Mouse (Mus musculus) MEL (cell line): ENCODE measurements around the gene Capn12. TPM values are rescaled to one million over a fixed set of nuclear protein-coding genes. Genes with fewer than 3 reads are reported as not detected.

ENCODE experiments used
- DNase-seq: peaks from one replicate; pipeline ENCODE4 v3.0.0; 2011; ENCODE audit warnings: low read depth, low spot score
- H3K27ac ChIP-seq: 2 replicates; pipeline ENCODE4 v1.5.1; 2012; ENCODE audit warnings: low read depth, mild to moderate bottlenecking, control low read depth, low read length, moderate library complexity; ENCODE audit not compliant: control insufficient read depth
- H3K27me3 ChIP-seq, 2 experiments: fragments of 150-350 bp in 1 of 2; sonication (generic) in 1 of 2; 2 replicates each; pipeline ENCODE4 v1.6.1; 2012; ENCODE audit warnings: low read length in 2 of 2, mild to moderate bottlenecking in 2 of 2, improper control_type of control experiment in 1 of 2, moderate library complexity in 1 of 2; ENCODE audit not compliant: insufficient read depth in 2 of 2, control insufficient read depth in 1 of 2
- H3K36me3 ChIP-seq, 2 experiments: 2 replicates each; pipeline ENCODE4 v1.6.1; 2012 to 2014; ENCODE audit warnings: low read length in 2 of 2, improper control_type of control experiment in 1 of 2, inconsistent platforms in 1 of 2, mild to moderate bottlenecking in 1 of 2; ENCODE audit not compliant: insufficient read depth in 2 of 2, control insufficient read depth in 1 of 2
- H3K4me1 ChIP-seq, 2 experiments: fragments of 150-350 bp in 1 of 2; sonication (generic) in 1 of 2; 2 replicates each; pipeline ENCODE4 v1.6.1; 2012; ENCODE audit warnings: low read length in 2 of 2, improper control_type of control experiment in 1 of 2, mild to moderate bottlenecking in 1 of 2; ENCODE audit not compliant: insufficient read depth in 2 of 2, control insufficient read depth in 1 of 2
- H3K4me3 ChIP-seq, 2 experiments: fragments of 150-350 bp in 1 of 2; sonication (generic) in 1 of 2; 2 replicates each; pipeline ENCODE4 v1.5.1; 2012; ENCODE audit warnings: low read depth in 2 of 2, low read length in 2 of 2, mild to moderate bottlenecking in 2 of 2, moderate library complexity in 2 of 2, control low read depth in 1 of 2, improper control_type of control experiment in 1 of 2; ENCODE audit not compliant: control insufficient read depth in 1 of 2, insufficient read depth in 1 of 2
- H3K79me2 ChIP-seq: 2 replicates; pipeline ENCODE4 v1.6.1; 2012; ENCODE audit warnings: mild to moderate bottlenecking, low read length, moderate library complexity; ENCODE audit not compliant: control insufficient read depth, poor library complexity, insufficient read depth
- H3K9ac ChIP-seq: 2 replicates; pipeline ENCODE4 v1.6.1; 2012; ENCODE audit warnings: low read depth, mild to moderate bottlenecking, control low read depth, low read length, moderate library complexity; ENCODE audit not compliant: control insufficient read depth, poor library complexity, severe bottlenecking
- H3K9me3 ChIP-seq: fragments of 150-350 bp; sonication (generic); replicated peaks from 2 replicates; pipeline ENCODE4 v1.6.1; 2012; ENCODE audit warnings: mild to moderate bottlenecking, low read length, improper control_type of control experiment, moderate library complexity; ENCODE audit not compliant: insufficient read depth
- EP300 ChIP-seq, 2 experiments: IDR thresholded peaks; 2 replicates each; pipeline ENCODE4 v1.6.1; 2011; ENCODE audit warnings: improper control_type of control experiment in 2 of 2, low read length in 2 of 2, low read depth in 1 of 2, mild to moderate bottlenecking in 1 of 2
- ETS1 ChIP-seq: IDR thresholded peaks from 2 replicates; pipeline ENCODE4 v1.6.1; 2012; ENCODE audit warnings: low read depth, mild to moderate bottlenecking, inconsistent platforms, low read length, improper control_type of control experiment, moderate library complexity
- GATA1 ChIP-seq: IDR thresholded peaks from 2 replicates; pipeline ENCODE4 v1.6.1; 2011; ENCODE audit warnings: low read depth, low read length, improper control_type of control experiment
- MAFK ChIP-seq: IDR thresholded peaks from 2 replicates; pipeline ENCODE4 v1.6.1; 2011; ENCODE audit warnings: low read depth, mild to moderate bottlenecking, low read length, improper control_type of control experiment, borderline replicate concordance
- MAZ ChIP-seq: IDR thresholded peaks from 2 replicates; pipeline ENCODE4 v1.6.1; 2012; ENCODE audit warnings: low read depth, mild to moderate bottlenecking, inconsistent platforms, low read length, improper control_type of control experiment
- MYB ChIP-seq: IDR thresholded peaks from 2 replicates; pipeline ENCODE4 v1.6.1; 2011; ENCODE audit warnings: mild to moderate bottlenecking, low read depth, low read length, improper control_type of control experiment
- NELFE ChIP-seq: IDR thresholded peaks from 2 replicates; pipeline ENCODE4 v1.6.1; 2011; ENCODE audit warnings: low read depth, low read length, improper control_type of control experiment
- RAD21 ChIP-seq: IDR thresholded peaks from 2 replicates; pipeline ENCODE4 v1.6.1; 2011; ENCODE audit warnings: mild to moderate bottlenecking, low read depth, low read length, improper control_type of control experiment
- RCOR1 ChIP-seq: IDR thresholded peaks from 2 replicates; pipeline ENCODE4 v1.6.1; 2012; ENCODE audit warnings: low read depth, mild to moderate bottlenecking, inconsistent platforms, low read length, improper control_type of control experiment
- SIN3A ChIP-seq: IDR thresholded peaks from 2 replicates; pipeline ENCODE4 v1.6.1; 2012; ENCODE audit warnings: low read length, improper control_type of control experiment, inconsistent platforms
- TAL1 ChIP-seq: IDR thresholded peaks from 2 replicates; pipeline ENCODE4 v1.6.1; 2012; ENCODE audit warnings: mild to moderate bottlenecking, inconsistent platforms, low read length, moderate library complexity, mixed read lengths
- TBP ChIP-seq: IDR thresholded peaks from 2 replicates; pipeline ENCODE4 v1.8.0; 2011; ENCODE audit warnings: low read depth, low read length, improper control_type of control experiment
- USF1 ChIP-seq: IDR thresholded peaks from 2 replicates; pipeline ENCODE4 v1.6.1; 2014; ENCODE audit warnings: low read depth, mild to moderate bottlenecking, inconsistent platforms, low read length, improper control_type of control experiment, moderate library complexity
- USF2 ChIP-seq, 2 experiments: IDR thresholded peaks; 2 replicates each; pipeline ENCODE4 v1.6.1; 2011 to 2012; ENCODE audit warnings: improper control_type of control experiment in 2 of 2, low read length in 2 of 2, borderline replicate concordance in 1 of 2, inconsistent platforms in 1 of 2, low read depth in 1 of 2, mild to moderate bottlenecking in 1 of 2; ENCODE audit not compliant: insufficient read depth in 1 of 2
- ZC3H11A ChIP-seq: IDR thresholded peaks from 2 replicates; pipeline ENCODE4 v1.6.1; 2012; ENCODE audit warnings: low read depth, mild to moderate bottlenecking, inconsistent platforms, low read length, improper control_type of control experiment
- polyA plus RNA-seq, 2 experiments: library from polyadenylated mRNA; stranded (reverse) in 1 of 2; unstranded in 1 of 2; fragments of >175 nt in 1 of 2; fragments of >200 nt in 1 of 2; gene quantifications; 2 replicates each; pipeline versions ENCODE4 v1.2.1 to v1.2.4; 2012; ENCODE audit warnings: low replicate concordance in 2 of 2, low read depth in 1 of 2; ENCODE audit not compliant: insufficient read length in 2 of 2, insufficient read depth in 1 of 2, missing spikeins in 1 of 2
- total RNA-seq: library from RNA; depleted of rRNA; stranded (reverse); fragments of 300-350 nt; gene quantifications from 2 replicates; pipeline ENCODE4 v1.2.3, GENCODE M21; 2012

Capn12 gene
- total and polyA plus RNA-seq, 3 experiments: 0.19 TPM; not detected in 2

- TF ChIP-seq MAFK (no peak), NELFE (peak; percentile 89), EP300 (IDR thresholded peaks at IDR 0.05; ENCODE audit: low read depth in 1 of 2, low read length in 2 of 2) (peak; percentile 33 to 80; a peak in 3 of 4 replicates), MYB (no peak), ZC3H11A (no peak)
Measured at GRCm38 (mm10) chr7:28865481-28866300, 15.5 kb upstream of the Capn12 start (continued).

GRCm38 (mm10) chr7:28866769-28867507 is 14.3 kb upstream of the Capn12 start:
- H3K27me3 ChIP-seq: no peaks in the 10 kb centered on the region
- H3K36me3 ChIP-seq: peaks cover 0 to 26% of the 10 kb centered on the region in 2 experiments; a peak in 2 of 4 replicates
- H3K79me2 ChIP-seq: no peaks in the 10 kb centered on the region; the same call in 1 of the 2 replicates
- H3K4me1 ChIP-seq: peaks cover 7 to 42% of the 10 kb centered on the region in 2 experiments
- H3K9ac ChIP-seq: peak overlapping the region; percentile 74
- DNase-seq: peak; percentile 75
- no peak for TF ChIP-seq USF2 (IDR thresholded peaks at IDR 0.05; ENCODE audit: borderline replicate concordance in 1 of 2, insufficient read depth in 1 of 2, low read depth in 1 of 2, low read length in 2 of 2)
- peak; percentile 54; the same call in 1 of the 2 replicates for TF ChIP-seq ETS1
- peak; percentile 31; the same call in 1 of the 2 replicates for TF ChIP-seq RCOR1
- no peak for TF ChIP-seq RAD21
- no peak for TF ChIP-seq MAZ
- TF ChIP-seq TAL1: no peak
- no peak for TF ChIP-seq SIN3A
- TF ChIP-seq USF1: no peak
- no peak for TF ChIP-seq GATA1
- TF ChIP-seq TBP: no peak
- peak overlapping the region in 1 of 2 experiments; percentile 49; a peak in 2 of 4 replicates for H3K4me3 ChIP-seq
- peak overlapping the region; percentile 93 for H3K27ac ChIP-seq
- H3K9me3 ChIP-seq: no peaks in the 10 kb centered on the region
